Mouse (Mus musculus) embryonic facial prominence, embryonic 15.5 days (tissue): Measurements from ENCODE around the gene Cmtm4. TPM values are rescaled to one million over a fixed set of nuclear protein-coding genes. Genes with fewer than 3 reads are reported as not detected.

ENCODE experiments used
- ATAC-seq: fragments of 200-750 bp; cut with Nextera tagmentation; 2 replicates; pipeline ENCODE4 v1.8.0; 2017; ENCODE audit warnings: low read depth, moderate TSS enrichment; ENCODE audit not compliant: insufficient number of reproducible peaks, low FRiP score, low TSS enrichment
- H3K27ac ChIP-seq: fragments of 300-500 bp; sonication (generic); replicated peaks from 2 replicates; pipeline ENCODE4 v1.5.1; 2015; ENCODE audit warnings: mild to moderate bottlenecking, inconsistent platforms
- H3K27me3 ChIP-seq: fragments of 300-500 bp; sonication (generic); 2 replicates; pipeline ENCODE4 v1.6.1; 2015; ENCODE audit warnings: inconsistent platforms
- H3K36me3 ChIP-seq: fragments of 300-500 bp; sonication (generic); 2 replicates; pipeline ENCODE4 v1.6.1; 2015; ENCODE audit warnings: mild to moderate bottlenecking, inconsistent platforms
- H3K4me1 ChIP-seq: fragments of 300-500 bp; sonication (generic); 2 replicates; pipeline ENCODE4 v1.6.1; 2015; ENCODE audit warnings: inconsistent platforms
- H3K4me2 ChIP-seq: fragments of 300-500 bp; sonication (generic); replicated peaks from 2 replicates; pipeline ENCODE4 v1.6.1; 2015; ENCODE audit warnings: mild to moderate bottlenecking, inconsistent platforms
- H3K4me3 ChIP-seq: fragments of 300-500 bp; sonication (generic); replicated peaks from 2 replicates; pipeline ENCODE4 v1.5.1; 2015; ENCODE audit warnings: mild to moderate bottlenecking, inconsistent platforms
- H3K9ac ChIP-seq: fragments of 300-500 bp; sonication (generic); 2 replicates; pipeline ENCODE4 v1.6.1; 2015; ENCODE audit warnings: inconsistent platforms
- H3K9me3 ChIP-seq: fragments of 300-500 bp; sonication (generic); replicated peaks from 2 replicates; pipeline ENCODE4 v1.6.1; 2016; ENCODE audit warnings: inconsistent platforms
- WGBS: fragments of 180-500 bp; shearing (Covaris S2); methylation state at CpG from one replicate; pipeline ENCODE4 v1.1.7; 2015; 5-methylcytosine and 5-hydroxymethylcytosine counted together
- polyA plus RNA-seq: library from polyadenylated mRNA; unstranded; fragments of >200 nt; fragmentation: Nextera tagmentation; extraction: Ambion mirVana; gene quantifications from 2 replicates; pipeline ENCODE4 v1.2.1, GENCODE M21; 2015

Cmtm4 gene
- polyA plus RNA-seq, 1 experiment from 2014 or later: 2.9 TPM

DNA sequence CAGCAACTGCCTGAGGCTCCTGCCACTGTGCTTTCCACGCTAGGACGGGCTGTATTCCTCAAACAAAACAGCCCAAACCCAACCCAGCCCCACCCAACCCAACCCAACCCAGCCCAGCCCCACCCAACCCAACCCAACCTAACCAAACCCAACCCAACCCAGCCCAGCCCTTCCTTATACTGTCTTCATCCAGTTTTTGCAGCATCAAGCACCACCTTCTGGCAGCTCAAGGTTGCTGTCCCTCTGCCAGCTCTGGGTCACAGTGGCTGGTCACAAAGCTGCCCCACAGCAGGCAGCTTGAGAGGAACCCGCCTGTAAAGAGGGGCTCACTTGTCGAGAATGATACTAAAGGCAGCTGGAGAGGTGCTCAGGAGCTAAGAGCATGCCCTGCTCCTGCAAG, 38.7 kb upstream of the Cmtm4 start:
- H3K27me3 ChIP-seq: no peaks in the 10 kb centered on the region
- no peak overlapping the region for H3K4me2 ChIP-seq
- WGBS: 56% methylated on average over 4 of the region's 4 CpGs
- peaks cover 91% of the 10 kb centered on the region for H3K36me3 ChIP-seq
- no peak overlapping the region for H3K27ac ChIP-seq
- no peak for ATAC-seq
- no peaks in the 10 kb centered on the region for H3K9me3 ChIP-seq
- no peak overlapping the region for H3K9ac ChIP-seq
- H3K4me3 ChIP-seq: no peak overlapping the region
- H3K4me1 ChIP-seq: peaks cover 22% of the 10 kb centered on the region

DNA sequence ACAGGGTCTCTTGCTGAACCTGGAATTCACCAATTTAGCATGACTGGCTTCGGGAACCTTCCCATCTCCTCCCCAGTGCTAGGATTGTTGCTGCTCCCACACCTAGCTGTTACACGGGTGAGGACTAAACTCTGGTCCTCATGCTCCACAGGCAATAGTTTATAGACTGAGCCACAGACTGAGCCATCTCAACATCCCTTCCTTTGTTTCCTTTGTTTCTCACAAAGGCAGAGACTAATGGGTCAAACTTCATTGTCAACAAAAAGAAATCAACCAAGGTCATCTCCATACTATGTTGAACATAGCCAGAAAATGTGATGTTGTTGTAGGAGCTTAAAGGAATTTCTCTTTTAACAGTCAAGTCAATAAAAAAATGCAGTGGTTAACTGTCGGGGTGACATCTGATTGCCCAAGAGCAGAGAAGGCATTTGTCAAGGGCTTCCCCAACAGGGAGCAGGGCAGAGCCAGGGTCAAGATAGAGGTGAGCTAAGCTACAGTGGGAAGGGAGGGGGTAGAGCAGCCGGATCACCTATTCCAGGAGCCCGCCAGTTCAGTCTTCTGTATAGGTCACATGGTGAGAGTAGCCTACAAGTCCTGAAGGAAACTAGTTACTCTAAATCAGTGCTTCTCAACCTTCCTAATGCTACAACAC, 37.7 kb upstream of the Cmtm4 start:
- Histone ChIP-seq H3K4me2 (no peak overlapping the region), H3K27me3 (no peaks in the 10 kb centered on the region), H3K9me3 (no peaks in the 10 kb centered on the region), H3K4me1 (peaks cover 22% of the 10 kb centered on the region), H3K27ac (no peak overlapping the region), H3K4me3 (no peak overlapping the region), H3K9ac (no peak overlapping the region), H3K36me3 (peaks cover 91% of the 10 kb centered on the region)
- 96% methylated on average over 5 of the region's 5 CpGs for WGBS
- ATAC-seq: no peak

DNA sequence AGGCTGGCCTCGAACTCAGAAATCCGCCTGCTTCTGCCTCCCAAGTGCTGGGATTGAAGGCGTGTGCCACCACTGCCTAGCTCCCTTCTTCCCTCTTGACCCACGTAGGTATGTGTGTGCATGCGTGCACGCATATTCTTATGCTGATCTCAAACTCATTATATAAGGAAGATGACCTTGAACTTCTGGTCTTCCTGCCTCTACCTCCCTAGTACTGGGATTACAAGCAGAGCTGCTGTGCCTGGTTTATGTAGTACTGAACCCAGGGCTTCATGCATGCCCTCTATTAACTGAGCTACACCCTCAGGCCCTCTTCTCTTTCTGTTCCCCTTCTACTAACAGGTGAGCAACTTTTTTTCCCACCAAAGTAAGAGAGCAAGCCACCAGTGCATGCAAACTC, 37.0 kb upstream of the Cmtm4 start:
- Histone ChIP-seq H3K4me2 (no peak overlapping the region), H3K9ac (no peak overlapping the region), H3K27ac (no peak overlapping the region), H3K4me3 (no peak overlapping the region), H3K4me1 (peaks cover 22% of the 10 kb centered on the region), H3K36me3 (peaks cover 93% of the 10 kb centered on the region), H3K27me3 (no peaks in the 10 kb centered on the region), H3K9me3 (no peaks in the 10 kb centered on the region)
- ATAC-seq: no peak
- WGBS: 99% methylated on average over 6 of the region's 6 CpGs

DNA sequence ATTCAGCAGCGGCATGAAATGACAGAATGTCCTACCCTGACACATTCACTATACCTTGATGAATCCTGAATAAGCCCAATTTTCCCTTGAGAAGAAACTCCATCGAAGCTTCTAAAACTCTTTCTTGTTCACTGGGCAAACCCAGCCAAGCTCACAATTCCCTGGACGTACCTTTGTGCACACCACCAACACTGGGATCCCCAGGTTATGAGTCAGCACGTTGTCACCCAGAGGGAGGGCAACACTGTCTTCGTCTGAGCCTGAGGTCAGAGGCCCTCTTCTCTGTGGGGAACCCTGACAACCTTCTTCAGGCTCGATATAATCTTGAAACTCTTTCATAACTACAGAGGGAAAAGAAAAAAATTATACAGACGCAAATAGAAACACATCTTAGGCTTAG, 34.6 kb upstream of the Cmtm4 start:
- WGBS: 87% methylated on average over 7 of the region's 7 CpGs
- Histone ChIP-seq H3K4me2 (no peak overlapping the region), H3K27me3 (no peaks in the 10 kb centered on the region), H3K36me3 (peaks cover 96% of the 10 kb centered on the region), H3K9me3 (no peaks in the 10 kb centered on the region), H3K4me3 (no peak overlapping the region), H3K9ac (no peak overlapping the region), H3K27ac (no peak overlapping the region), H3K4me1 (peaks cover 4% of the 10 kb centered on the region; the same call in 1 of the 2 replicates)
- no peak for ATAC-seq

DNA sequence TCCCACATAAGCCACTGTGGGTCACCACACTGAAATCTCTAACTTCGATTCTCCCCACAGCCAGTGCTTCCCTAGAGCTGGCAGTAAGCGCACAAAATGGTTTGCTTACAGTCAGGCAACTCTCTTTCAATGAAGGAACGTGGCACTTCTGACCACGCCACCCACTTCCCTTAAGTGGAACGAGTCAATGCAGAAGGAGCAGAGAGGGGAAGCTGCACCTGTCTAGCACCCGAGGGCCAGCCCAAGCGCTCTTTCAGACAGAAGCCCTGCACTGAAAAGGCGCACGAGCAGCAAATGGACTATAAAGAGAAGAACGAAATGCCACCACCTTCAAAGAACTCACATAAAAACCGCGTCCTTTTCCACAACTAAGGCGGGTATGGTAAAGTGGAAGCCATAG, 32.1 kb upstream of the Cmtm4 start:
- 94% methylated on average over 13 of the region's 13 CpGs for WGBS
- Histone ChIP-seq H3K4me1 (no peaks in the 10 kb centered on the region), H3K27me3 (no peaks in the 10 kb centered on the region), H3K4me2 (no peak overlapping the region), H3K36me3 (peaks cover 96% of the 10 kb centered on the region), H3K4me3 (no peak overlapping the region), H3K9me3 (no peaks in the 10 kb centered on the region), H3K27ac (no peak overlapping the region), H3K9ac (no peak overlapping the region)
- ATAC-seq: no peak

DNA sequence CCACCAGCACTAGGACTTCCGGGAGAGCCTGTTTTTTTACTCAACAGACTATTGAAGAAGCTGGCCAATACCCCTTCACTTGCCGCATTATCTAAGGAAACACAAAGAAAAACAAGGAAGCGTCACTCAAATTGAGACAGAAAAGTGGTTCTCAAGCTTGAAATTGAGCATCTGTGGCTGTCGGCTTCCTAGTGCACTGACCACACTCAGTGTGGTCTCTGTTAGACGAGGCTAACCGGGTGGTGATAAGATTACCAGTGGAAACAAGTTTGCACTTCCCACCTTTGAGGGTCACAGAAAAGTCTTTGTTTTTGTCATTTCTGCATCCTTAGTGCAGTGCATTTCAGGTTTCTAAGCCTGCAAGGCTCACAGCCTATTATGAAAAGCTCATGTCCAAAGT, 26.7 kb upstream of the Cmtm4 start:
- 87% methylated on average over 6 of the region's 6 CpGs for WGBS
- H3K27me3 ChIP-seq: no peaks in the 10 kb centered on the region
- H3K9me3 ChIP-seq: no peaks in the 10 kb centered on the region
- ATAC-seq: no peak
- no peak overlapping the region for H3K4me3 ChIP-seq
- H3K9ac ChIP-seq: no peak overlapping the region
- H3K4me2 ChIP-seq: no peak overlapping the region
- H3K36me3 ChIP-seq: peaks cover 93% of the 10 kb centered on the region
- no peak overlapping the region for H3K27ac ChIP-seq
- H3K4me1 ChIP-seq: no peaks in the 10 kb centered on the region

DNA sequence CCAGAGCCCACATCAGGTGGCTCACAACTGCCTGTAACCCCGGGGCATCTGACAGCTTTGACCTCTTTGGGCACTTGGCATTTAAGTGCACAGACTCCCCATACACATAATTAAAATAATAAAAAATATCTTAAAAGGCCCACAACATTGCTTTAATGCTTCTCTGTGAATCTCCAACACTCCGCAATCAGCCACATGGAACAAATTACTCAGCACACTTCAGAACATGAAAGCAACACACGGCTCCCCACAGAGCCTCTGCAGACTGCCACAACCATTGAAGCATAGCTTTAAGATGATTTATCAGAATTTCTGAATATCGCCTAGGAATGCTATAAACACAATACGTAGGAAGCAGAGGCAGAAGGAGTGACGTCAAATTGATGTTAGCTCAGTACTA, 20.4 kb upstream of the Cmtm4 start:
- H3K9me3 ChIP-seq: no peaks in the 10 kb centered on the region
- no peak overlapping the region for H3K9ac ChIP-seq
- no peak overlapping the region for H3K4me2 ChIP-seq
- WGBS: 66% methylated on average over 6 of the region's 6 CpGs
- peaks cover 38% of the 10 kb centered on the region for H3K36me3 ChIP-seq
- no peak overlapping the region for H3K27ac ChIP-seq
- no peak overlapping the region for H3K4me3 ChIP-seq
- H3K4me1 ChIP-seq: peaks cover 3% of the 10 kb centered on the region; the same call in 1 of the 2 replicates
- H3K27me3 ChIP-seq: no peaks in the 10 kb centered on the region
- ATAC-seq: no peak

DNA sequence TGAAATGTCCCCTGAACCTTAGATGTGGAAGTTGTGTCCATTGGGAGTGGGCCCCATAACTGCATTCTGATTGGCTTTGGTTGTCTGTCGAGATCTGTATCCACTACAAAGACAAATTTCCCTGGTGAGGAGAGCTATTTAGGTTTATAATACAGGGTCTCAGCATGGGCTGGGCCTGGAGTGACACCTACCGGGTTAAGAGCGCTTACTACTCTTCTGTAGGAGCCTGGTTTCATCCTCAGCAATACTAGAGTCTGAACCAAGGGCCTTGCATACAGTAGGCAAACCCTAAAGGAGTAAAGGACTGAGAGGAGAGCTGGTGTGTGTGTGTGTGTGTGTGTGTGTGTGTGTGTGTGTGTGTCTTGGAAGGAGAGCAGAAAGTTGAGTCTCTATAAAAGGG, 18.6 kb upstream of the Cmtm4 start:
- ATAC-seq: no peak
- H3K36me3 ChIP-seq: peaks cover 19% of the 10 kb centered on the region
- no peak overlapping the region for H3K4me2 ChIP-seq
- no peak overlapping the region for H3K27ac ChIP-seq
- H3K4me3 ChIP-seq: no peak overlapping the region
- no peaks in the 10 kb centered on the region for H3K27me3 ChIP-seq
- peaks cover 3% of the 10 kb centered on the region; the same call in 1 of the 2 replicates for H3K4me1 ChIP-seq
- no peak overlapping the region for H3K9ac ChIP-seq
- no peaks in the 10 kb centered on the region for H3K9me3 ChIP-seq
- WGBS: 61% methylated on average over 3 of the region's 3 CpGs

DNA sequence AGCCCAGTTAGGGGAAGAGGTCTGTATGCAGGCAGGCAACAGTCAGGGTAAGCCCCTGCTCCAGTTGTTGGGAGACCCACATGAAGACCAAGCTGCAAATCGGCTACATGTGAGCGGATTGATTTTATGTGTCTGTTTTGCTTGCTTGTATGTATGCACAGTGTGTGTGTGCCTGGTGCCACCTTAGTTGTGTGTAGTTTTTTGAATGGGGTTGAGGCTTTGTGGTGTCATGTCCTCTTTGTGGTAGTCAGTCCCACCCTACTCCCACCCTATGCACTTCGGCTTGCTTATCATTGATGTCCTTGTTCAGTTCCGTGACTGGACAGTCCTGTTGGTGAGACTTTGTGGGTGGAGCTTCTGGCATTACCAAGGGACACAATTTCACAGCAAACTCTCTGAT, 18.2 kb upstream of the Cmtm4 start:
- no peak overlapping the region for H3K9ac ChIP-seq
- no peak for ATAC-seq
- no peak overlapping the region for H3K27ac ChIP-seq
- H3K27me3 ChIP-seq: no peaks in the 10 kb centered on the region
- 71% methylated on average over 4 of the region's 4 CpGs for WGBS
- no peak overlapping the region for H3K4me3 ChIP-seq
- H3K4me1 ChIP-seq: peaks cover 3% of the 10 kb centered on the region; the same call in 1 of the 2 replicates
- H3K36me3 ChIP-seq: peaks cover 16% of the 10 kb centered on the region
- H3K4me2 ChIP-seq: no peak overlapping the region
- no peaks in the 10 kb centered on the region for H3K9me3 ChIP-seq

DNA sequence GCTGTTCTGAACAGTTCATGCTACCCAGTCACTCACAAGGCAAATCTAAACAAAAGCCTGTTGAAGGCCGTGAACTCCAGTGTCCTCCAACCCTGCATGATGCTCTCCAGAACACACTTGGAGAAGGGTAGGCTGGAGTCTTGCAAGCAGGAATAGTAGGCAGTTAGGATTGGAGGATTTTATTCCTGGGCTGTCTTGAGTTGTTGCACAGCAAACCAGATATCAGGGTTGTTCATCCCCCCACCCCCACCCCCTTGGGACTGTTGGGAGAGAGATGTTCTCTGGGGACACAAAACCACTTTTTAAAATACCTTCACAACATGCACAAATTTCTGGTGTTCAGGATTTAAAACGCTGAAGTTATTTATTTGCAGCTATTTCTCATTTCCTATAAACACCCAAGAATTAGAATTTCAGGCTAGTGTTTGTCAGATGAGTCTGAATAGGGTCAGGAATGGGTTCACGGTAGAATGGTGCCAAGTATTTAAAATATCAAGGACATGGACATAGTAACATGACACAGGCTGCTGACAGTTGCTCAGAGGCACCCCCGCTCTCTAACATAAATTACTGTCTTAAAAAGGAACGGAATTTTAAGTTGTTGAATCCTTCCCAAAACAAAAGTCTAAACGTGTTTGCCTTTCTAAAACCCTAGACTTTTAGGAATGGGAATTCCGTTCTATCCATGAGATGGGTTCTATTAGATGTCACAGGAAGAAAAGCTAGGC, 17.4 kb upstream of the Cmtm4 start:
- no peaks in the 10 kb centered on the region for H3K27me3 ChIP-seq
- H3K4me3 ChIP-seq: no peak overlapping the region
- peaks cover 3% of the 10 kb centered on the region; the same call in 1 of the 2 replicates for H3K4me1 ChIP-seq
- H3K27ac ChIP-seq: no peak overlapping the region
- WGBS: 44% methylated on average over 7 of the region's 7 CpGs
- H3K9ac ChIP-seq: no peak overlapping the region
- peaks cover 11% of the 10 kb centered on the region for H3K36me3 ChIP-seq
- no peak overlapping the region for H3K4me2 ChIP-seq
- no peak for ATAC-seq
- H3K9me3 ChIP-seq: no peaks in the 10 kb centered on the region

DNA sequence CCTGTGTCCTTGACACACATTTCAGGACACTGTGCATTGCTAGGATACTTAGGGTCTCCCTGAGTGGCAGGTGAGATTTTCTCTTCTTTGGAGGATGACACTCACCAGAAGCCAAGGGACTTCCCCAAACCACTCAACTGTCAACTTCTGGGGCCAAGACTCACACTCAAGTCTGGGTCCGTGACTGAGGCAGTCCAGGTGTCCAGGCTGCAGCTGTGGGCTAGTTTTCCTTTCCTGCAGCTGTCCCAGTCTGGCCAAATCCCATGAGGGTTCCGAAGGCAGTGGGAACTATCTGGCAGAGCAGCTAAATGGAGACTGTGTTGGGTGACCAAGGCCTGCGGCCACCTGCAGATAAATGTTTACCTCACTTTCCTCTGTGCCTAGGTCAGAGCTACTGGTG, 16.4 kb upstream of the Cmtm4 start:
- no peak for ATAC-seq
- H3K4me2 ChIP-seq: no peak overlapping the region
- H3K36me3 ChIP-seq: peaks cover under 1% of the 10 kb centered on the region
- H3K4me3 ChIP-seq: no peak overlapping the region
- H3K27me3 ChIP-seq: no peaks in the 10 kb centered on the region
- no peaks in the 10 kb centered on the region for H3K9me3 ChIP-seq
- peaks cover 3% of the 10 kb centered on the region; the same call in 1 of the 2 replicates for H3K4me1 ChIP-seq
- WGBS: 84% methylated on average over 3 of the region's 3 CpGs
- H3K9ac ChIP-seq: no peak overlapping the region
- H3K27ac ChIP-seq: no peak overlapping the region

DNA sequence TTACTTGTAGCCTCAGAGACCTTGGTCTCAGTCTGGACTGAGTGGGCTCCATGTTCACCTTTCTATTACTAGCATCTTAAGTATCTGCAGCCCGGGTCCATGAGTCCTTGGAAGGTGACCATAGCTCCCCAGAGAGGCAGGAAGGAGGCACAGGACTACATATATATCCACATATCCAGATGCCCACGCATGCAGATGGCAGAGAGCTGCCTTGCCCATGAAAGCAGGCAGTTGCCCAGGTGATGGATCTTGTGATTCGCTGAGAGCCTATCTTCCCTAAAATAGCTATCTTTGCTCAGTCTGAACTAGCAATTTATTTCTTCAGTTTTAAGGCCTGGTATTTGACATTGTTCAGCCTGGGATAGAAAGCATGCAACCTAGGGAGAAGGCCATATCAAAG, 15.9 kb upstream of the Cmtm4 start:
- Histone ChIP-seq H3K9ac (no peak overlapping the region), H3K4me1 (peaks cover 3% of the 10 kb centered on the region; the same call in 1 of the 2 replicates), H3K9me3 (no peaks in the 10 kb centered on the region), H3K4me2 (no peak overlapping the region), H3K27me3 (no peaks in the 10 kb centered on the region), H3K27ac (no peak overlapping the region), H3K4me3 (no peak overlapping the region), H3K36me3 (no peaks in the 10 kb centered on the region)
- no peak for ATAC-seq
- WGBS: 85% methylated on average over 3 of the region's 3 CpGs
